Mouse (Mus musculus): Measurements from ENCODE around the gene Ddb2. TPM values are rescaled to one million over a fixed set of nuclear protein-coding genes. Genes with fewer than 3 reads are reported as not detected.
A peak's percentile ranks its signal among the peaks of the same experiment; 100 is the strongest.

Ddb2 gene
- polyA plus RNA-seq, 1 experiment from 2014 or later = 5.5 TPM

DNA sequence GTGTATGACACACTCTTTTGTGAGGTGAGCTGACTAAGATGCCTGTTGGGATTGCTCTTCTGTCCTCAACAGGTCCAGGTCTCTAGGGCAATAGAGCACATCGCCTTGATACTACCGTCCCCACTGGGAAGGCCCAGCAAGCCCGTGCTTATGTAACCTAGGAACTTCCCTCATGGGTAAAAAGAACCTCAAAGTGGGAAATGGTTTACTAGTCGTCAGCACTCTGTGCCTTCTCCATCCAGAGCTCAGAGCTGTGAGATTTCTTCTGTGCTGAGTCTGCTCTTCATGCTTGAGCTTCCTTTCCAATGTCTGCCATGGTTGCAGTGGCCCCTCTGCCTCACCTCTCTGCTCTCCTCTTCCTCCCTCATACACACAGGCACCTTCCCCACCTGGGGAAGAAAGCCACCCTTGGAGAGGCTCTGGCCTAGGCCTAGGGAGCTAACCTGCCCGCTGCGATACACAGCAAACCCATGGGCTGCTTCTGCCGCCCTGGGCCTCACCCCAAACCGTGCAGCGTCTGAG is 30.5 kb downstream of the Ddb2 start:
- no peak for ATAC-seq (ENCODE audit: low read depth)
- WGBS (ENCODE audit: insufficient replicate concordance) = 70% methylated on average over 9 of the region's 9 CpGs
- peak overlapping the region; percentile 40; the same call in 1 of the 2 replicates for H3K27ac ChIP-seq

GRCm38 (mm10) chr2:91202972-91203656 is 33.7 kb downstream of the Ddb2 start:
- peak overlapping the region; percentile 78 for H3K4me2 ChIP-seq
- peak overlapping the region; percentile 84 for H3K9ac ChIP-seq
- no peaks in the 10 kb centered on the region for H3K9me3 ChIP-seq (replicated peaks)
- H3K4me3 ChIP-seq (replicated peaks) = peak overlapping the region; percentile 80
- peak overlapping the region; percentile 84 for H3K27ac ChIP-seq
- H3K27me3 ChIP-seq = no peaks in the 10 kb centered on the region
- H3K4me1 ChIP-seq (replicated peaks) = peaks cover 25% of the 10 kb centered on the region
- no peak for ATAC-seq (ENCODE audit: low read depth)
- H3K36me3 ChIP-seq = peaks cover 30% of the 10 kb centered on the region
- 14% methylated on average over 20 of the region's 20 CpGs for WGBS (ENCODE audit: insufficient replicate concordance)
- DNase-seq = no peak

More for the DNA sequence above, 30.5 kb downstream of the Ddb2 start:
- Histone ChIP-seq H3K9ac (no peak overlapping the region), H3K36me3 (peaks cover 59% of the 10 kb centered on the region), H3K27me3 (no peaks in the 10 kb centered on the region), H3K4me1 (replicated peaks) (peaks cover 25% of the 10 kb centered on the region), H3K4me2 (no peak overlapping the region), H3K9me3 (replicated peaks) (no peaks in the 10 kb centered on the region), H3K4me3 (replicated peaks) (no peak overlapping the region)
- DNase-seq = no peak

DNA sequence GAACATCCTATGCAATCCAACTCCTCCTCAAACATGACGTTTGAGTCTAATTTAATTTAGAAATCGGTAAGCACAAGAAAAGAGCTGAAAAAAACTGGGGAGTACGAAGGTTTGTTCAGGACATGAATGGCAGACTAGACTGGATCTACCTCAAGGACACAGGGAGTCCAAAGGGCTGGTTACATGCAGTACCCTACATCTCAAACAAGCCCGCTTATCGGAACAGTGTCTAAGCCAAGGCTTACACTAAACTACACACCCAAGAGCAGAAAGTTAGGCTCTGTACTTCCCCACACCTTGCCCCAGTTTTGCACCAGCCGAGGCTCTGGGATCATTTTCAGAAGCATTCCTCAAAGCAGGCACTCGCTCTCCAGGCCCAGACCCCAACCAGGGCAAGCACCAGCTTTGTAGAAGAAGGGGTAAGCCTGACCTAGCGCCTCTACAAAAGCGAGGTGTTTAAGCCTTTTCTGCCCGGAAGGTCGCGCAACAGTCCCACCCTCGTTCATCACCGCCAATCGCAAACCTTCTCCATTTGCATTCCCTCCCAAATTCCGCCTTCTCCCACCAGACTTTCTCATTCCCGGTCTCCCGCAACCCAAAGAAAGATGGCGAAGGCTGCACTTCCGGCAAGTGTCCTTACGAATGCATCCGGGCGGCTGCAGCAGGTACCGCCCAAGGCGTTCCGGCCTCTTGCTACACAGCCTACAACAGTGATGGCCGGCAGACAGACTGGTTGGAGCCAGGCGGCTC is 34.4 kb downstream of the Ddb2 start, which contains the start of the genes Nr1h3 and Acp2:
Gene Nr1h3 (minus strand): TSS at position 613 of the 750 bp plus-strand sequence.
Gene Acp2 (plus strand): TSS at position 664 of the 750 bp plus-strand sequence.
- Histone ChIP-seq H3K4me2 (peak within 1 kb of the TSS; percentile 78), H3K36me3 (peaks cover 23% of the 10 kb centered on the region), H3K27me3 (0 out of 2 replicates have a peak, but pooled peaks cover 6% of the 10 kb centered on the region), H3K4me1 (replicated peaks) (peaks cover 25% of the 10 kb centered on the region), H3K4me3 (replicated peaks) (peak within 1 kb of the TSS; percentile 80), H3K27ac (peak within 1 kb of the TSS; percentile 84), H3K9ac (peak within 1 kb of the TSS; percentile 84), H3K9me3 (replicated peaks) (no peaks in the 10 kb centered on the region)
- DNase-seq (peak; percentile 87), ATAC-seq (ENCODE audit: low read depth) (peak; percentile 91)
- whole genome bisulfite sequencing (ENCODE audit: insufficient replicate concordance) = 2% methylated on average over 28 of the region's 28 CpGs

DNA sequence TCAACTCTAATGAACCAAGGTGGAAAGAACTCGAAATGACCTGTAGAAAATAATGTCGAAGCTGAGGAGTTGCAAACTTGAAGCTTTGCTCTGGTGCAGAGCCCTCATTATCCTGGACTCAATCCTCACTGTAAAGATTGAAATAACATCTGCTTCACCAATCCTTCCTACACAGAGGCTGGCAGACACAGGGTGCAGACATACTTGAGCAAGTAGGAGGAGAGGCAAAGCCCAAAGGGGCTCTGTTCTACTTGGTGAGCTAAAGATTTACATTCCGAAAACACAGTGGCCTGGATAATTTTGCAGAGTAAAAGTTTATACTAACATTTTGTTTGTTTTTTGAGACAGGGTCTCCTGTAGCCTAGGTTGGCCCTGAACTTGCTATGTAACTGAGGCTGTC is 37.9 kb downstream of the Ddb2 start:
- Histone ChIP-seq H3K27me3 (peaks cover 17% of the 10 kb centered on the region), H3K36me3 (no peaks in the 10 kb centered on the region), H3K27ac (no peak overlapping the region), H3K4me3 (replicated peaks) (no peak overlapping the region), H3K9me3 (replicated peaks) (no peaks in the 10 kb centered on the region), H3K9ac (no peak overlapping the region), H3K4me1 (replicated peaks) (peaks cover 39% of the 10 kb centered on the region), H3K4me2 (no peak overlapping the region)
- no peak for ATAC-seq (ENCODE audit: low read depth)
- WGBS (ENCODE audit: insufficient replicate concordance) = 74% methylated on average over 3 of the region's 3 CpGs
- no peak for DNase-seq

DNA sequence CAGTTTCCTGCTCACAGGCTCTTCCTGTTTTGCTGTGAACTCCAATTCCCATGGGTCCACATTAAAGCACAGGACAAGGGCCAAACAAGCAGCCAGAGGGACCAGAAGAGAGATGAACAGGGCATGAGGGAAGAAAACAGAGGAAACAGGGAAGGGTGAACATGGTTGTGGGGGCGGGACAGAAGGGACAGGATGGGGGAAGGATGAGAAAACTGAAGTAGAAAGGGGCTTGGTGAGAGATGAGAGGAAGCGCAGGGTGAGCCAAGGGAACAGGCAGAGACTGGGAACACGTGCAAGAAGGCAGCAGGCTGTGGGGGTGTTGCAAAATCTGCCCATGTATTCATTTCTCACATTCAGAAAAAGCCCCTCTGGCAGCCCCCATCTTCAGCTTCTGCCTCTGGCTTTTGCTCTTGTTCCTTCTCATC is 40.2 kb downstream of the Ddb2 start:
- Histone ChIP-seq H3K4me1 (replicated peaks) (peaks cover 24% of the 10 kb centered on the region), H3K9me3 (replicated peaks) (no peaks in the 10 kb centered on the region), H3K27ac (no peak overlapping the region), H3K36me3 (no peaks in the 10 kb centered on the region), H3K9ac (no peak overlapping the region), H3K27me3 (peaks cover 20% of the 10 kb centered on the region), H3K4me2 (no peak overlapping the region), H3K4me3 (replicated peaks) (no peak overlapping the region)
- ATAC-seq (ENCODE audit: low read depth) (no peak), DNase-seq (no peak)
- 20% methylated on average over 3 of the region's 3 CpGs for WGBS (ENCODE audit: insufficient replicate concordance)

DNA sequence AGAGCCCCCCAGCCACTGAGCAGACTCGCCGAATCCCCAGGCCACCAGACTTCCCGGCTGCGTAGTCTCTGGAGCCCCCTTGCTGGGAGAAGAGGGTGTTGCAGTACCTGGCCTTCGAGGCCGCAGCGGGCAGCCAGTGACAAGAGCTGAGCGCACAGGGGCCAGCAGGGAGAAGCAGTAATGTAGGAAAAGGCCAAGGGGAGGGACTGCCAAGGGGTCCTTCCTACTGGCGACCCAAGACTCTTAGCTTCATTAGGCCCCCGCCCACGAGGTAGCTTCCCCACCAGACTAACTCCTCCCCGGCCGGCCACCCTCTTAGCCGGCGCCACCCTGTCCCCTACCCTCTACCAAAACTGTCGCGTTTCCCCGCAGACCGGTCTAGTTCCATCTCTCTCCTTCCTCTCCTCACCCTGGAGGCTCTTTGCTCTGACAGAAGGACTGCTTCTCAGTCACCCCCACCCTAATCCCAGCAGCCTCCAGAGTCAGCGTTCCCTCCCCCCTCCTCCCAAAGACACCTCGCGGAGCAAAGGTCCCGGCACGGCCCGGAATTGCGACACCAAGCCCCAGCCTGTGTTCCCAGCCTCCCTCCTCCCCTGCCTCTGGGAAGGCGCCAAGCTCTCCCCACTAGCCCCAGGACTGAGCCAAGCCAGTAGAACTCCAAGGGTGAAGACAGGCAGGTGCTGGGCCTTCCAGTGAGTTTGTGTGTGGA is 42.0 kb downstream of the Ddb2 start:
- H3K27ac ChIP-seq = 0 out of 2 replicates have a peak overlapping the region, but pooled peaks have one; percentile 29
- WGBS (ENCODE audit: insufficient replicate concordance) = 4% methylated on average over 27 of the region's 27 CpGs
- H3K9ac ChIP-seq = peak overlapping the region; percentile 47

DNA sequence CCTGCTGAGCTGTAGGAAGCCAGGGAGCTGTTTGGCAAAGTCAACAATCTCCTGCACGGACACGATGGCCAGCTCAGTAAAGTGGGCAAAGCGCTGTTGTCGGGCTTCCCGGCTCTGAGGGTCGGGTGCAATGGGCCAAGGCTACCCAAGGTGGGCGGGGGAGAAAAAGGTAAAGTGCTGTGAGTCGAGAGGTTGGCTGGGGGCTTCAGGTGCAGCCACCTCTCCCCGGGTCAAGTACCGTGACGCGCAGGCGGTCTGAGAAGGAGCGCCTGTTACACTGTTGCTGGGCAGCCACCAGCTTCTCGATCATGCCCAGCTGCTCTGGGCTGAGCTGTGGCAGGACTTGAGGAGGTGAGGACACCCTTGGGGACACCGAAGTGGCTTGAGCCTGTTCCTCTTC is 46.3 kb downstream of the Ddb2 start:
- H3K9ac ChIP-seq = no peak overlapping the region
- no peak overlapping the region for H3K4me3 ChIP-seq (replicated peaks)
- ATAC-seq (ENCODE audit: low read depth) (no peak), DNase-seq (no peak)
- no peaks in the 10 kb centered on the region for H3K9me3 ChIP-seq (replicated peaks)
- H3K27me3 ChIP-seq = peaks cover 10% of the 10 kb centered on the region
- no peak overlapping the region for H3K4me2 ChIP-seq
- WGBS (ENCODE audit: insufficient replicate concordance) = 81% methylated on average over 16 of the region's 16 CpGs
- H3K4me1 ChIP-seq (replicated peaks) = peaks cover 14% of the 10 kb centered on the region
- H3K27ac ChIP-seq = no peak overlapping the region
- no peaks in the 10 kb centered on the region for H3K36me3 ChIP-seq

More for the DNA sequence above, 42.0 kb downstream of the Ddb2 start:
- Histone ChIP-seq H3K27me3 (peaks cover 20% of the 10 kb centered on the region), H3K9me3 (replicated peaks) (no peaks in the 10 kb centered on the region), H3K4me2 (peak overlapping the region; percentile 60), H3K4me1 (replicated peaks) (peaks cover 22% of the 10 kb centered on the region), H3K36me3 (no peaks in the 10 kb centered on the region), H3K4me3 (replicated peaks) (peak overlapping the region; percentile 47)
- peak; percentile 51 for DNase-seq
- peak; percentile 67 for ATAC-seq (ENCODE audit: low read depth)

DNA sequence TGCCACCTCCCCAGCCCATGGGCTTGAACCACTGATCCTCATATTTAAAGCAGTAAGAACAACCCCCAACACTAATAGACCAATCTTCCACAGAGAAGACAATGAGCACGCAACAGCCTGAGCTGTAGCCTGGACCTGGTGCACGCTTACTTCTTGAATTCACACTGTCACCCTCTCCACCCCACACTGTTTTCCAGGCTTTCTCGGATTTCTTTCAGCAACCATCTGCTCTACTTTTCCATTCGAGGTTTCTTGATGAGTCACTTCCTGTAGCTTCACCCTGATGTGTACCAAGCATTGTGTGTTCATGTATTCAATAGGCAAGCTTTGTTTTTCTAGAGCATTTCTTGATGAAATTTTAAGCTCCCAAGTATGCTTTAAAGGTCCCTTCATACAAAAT is 49.4 kb downstream of the Ddb2 start:
- Histone ChIP-seq H3K4me2 (no peak overlapping the region), H3K36me3 (no peaks in the 10 kb centered on the region), H3K27me3 (no peaks in the 10 kb centered on the region; the same call in 1 of the 2 replicates), H3K4me3 (replicated peaks) (no peak overlapping the region), H3K4me1 (replicated peaks) (peaks cover 13% of the 10 kb centered on the region), H3K27ac (no peak overlapping the region), H3K9ac (no peak overlapping the region), H3K9me3 (replicated peaks) (no peaks in the 10 kb centered on the region)
- ATAC-seq (ENCODE audit: low read depth) (no peak), DNase-seq (no peak)
- 46% methylated on average over 4 of the region's 4 CpGs for WGBS (ENCODE audit: insufficient replicate concordance)

- H3K9me3 ChIP-seq (replicated peaks) = no peaks in the 10 kb centered on the region
- WGBS (ENCODE audit: insufficient replicate concordance) = 32% methylated on average over 1 of the region's 1 CpGs
- no peaks in the 10 kb centered on the region for H3K36me3 ChIP-seq
- H3K27ac ChIP-seq = no peak overlapping the region
- no peak overlapping the region for H3K9ac ChIP-seq
- no peak overlapping the region for H3K4me2 ChIP-seq
- no peaks in the 10 kb centered on the region; the same call in 1 of the 2 replicates for H3K27me3 ChIP-seq
- DNase-seq = no peak
- H3K4me1 ChIP-seq (replicated peaks) = peaks cover 23% of the 10 kb centered on the region
- H3K4me3 ChIP-seq (replicated peaks) = no peak overlapping the region
- ATAC-seq (ENCODE audit: low read depth) = no peak
Observed at GRCm38 (mm10) chr2:91186208-91186607, 50.6 kb downstream of the Ddb2 start.

GRCm38 (mm10) chr2:91183711-91184405 is 52.9 kb downstream of the Ddb2 start, which contains the start of gene Madd:
Gene Madd (minus strand): TSS chr2:91183837.
- peak; percentile 56 for DNase-seq
- Histone ChIP-seq H3K4me2 (peak within 1 kb of the TSS; percentile 100), H3K27ac (peak within 1 kb of the TSS; percentile 85), H3K9ac (peak within 1 kb of the TSS; percentile 87), H3K36me3 (no peaks in the 10 kb centered on the region), H3K27me3 (no peaks in the 10 kb centered on the region), H3K4me1 (replicated peaks) (peaks cover 23% of the 10 kb centered on the region), H3K4me3 (replicated peaks) (peak within 1 kb of the TSS; percentile 94), H3K9me3 (replicated peaks) (no peaks in the 10 kb centered on the region)
- ATAC-seq (ENCODE audit: low read depth) = peak; percentile 32
- WGBS (ENCODE audit: insufficient replicate concordance) = 24% methylated on average over 15 of the region's 15 CpGs
